Mouse (Mus musculus) lung, postnatal 0 days (tissue): ENCODE results near the gene Adipoq.

Experiments
- CTCF ChIP-seq: IDR thresholded peaks from 2 replicates; pipeline ENCODE4 v1.5.1; 2016; ENCODE audit warnings: antibody characterized with exemption, mild to moderate bottlenecking
- EP300 ChIP-seq: IDR thresholded peaks from 2 replicates; pipeline ENCODE4 v1.6.1; 2016; ENCODE audit warnings: antibody characterized with exemption, mild to moderate bottlenecking, control low read depth

- TF ChIP-seq EP300 (no peak), CTCF (no peak)
These were observed 31.8 kb upstream of the Adipoq start for GRCm38 (mm10) chr16:23114339-23115171.
